Mouse (Mus musculus) heart, postnatal 0 days (tissue): ENCODE results near the gene Dpep2nb.
A peak's percentile ranks its signal among the peaks of the same experiment; 100 is the strongest.

ENCODE experiments used
- CTCF ChIP-seq: IDR thresholded peaks from 2 replicates; pipeline ENCODE4 v1.5.1; 2016; ENCODE audit warnings: antibody characterized with exemption, control low read depth, low read depth
- EP300 ChIP-seq: IDR thresholded peaks from 2 replicates; pipeline ENCODE4 v1.6.1; 2016; ENCODE audit warnings: antibody characterized with exemption, low read depth

DNA sequence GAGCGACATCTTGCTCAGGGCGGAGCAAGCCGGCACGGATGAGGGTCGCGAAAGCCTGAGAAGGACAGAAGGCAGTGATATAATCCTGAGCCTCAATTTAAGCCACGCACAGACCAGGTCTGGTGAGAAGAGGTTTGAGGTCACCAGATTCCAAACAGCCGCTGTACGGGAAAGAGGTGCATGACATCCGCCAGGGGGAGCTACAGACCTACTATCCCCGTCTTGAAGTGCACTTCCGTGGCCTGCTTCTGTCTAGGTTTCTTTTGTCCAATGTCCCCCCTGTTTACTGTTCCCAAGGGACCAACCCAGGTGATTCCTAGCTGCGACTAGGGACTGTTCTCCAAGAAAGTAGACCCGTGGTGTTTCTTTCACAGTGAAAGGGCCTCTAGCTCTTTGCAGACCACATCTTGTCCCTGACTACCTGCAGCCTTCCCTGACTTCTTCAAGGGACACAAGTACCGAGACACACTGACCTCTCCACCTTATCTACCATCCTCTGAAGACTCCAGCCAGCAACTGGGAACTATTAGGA lies 14.9 kb downstream of the Dpep2nb start, which contains the start of gene Dus2:
- TF ChIP-seq EP300 (no peak), CTCF (peak; percentile 91)
